Mouse (Mus musculus) G1E (cell line): ENCODE data around the gene Dusp22.

Source experiments
- CTCF ChIP-seq: IDR thresholded peaks from 2 replicates; pipeline ENCODE4 v1.5.1; 2012; ENCODE audit warnings: low read depth, low read length, inconsistent platforms, mixed read lengths
- GATA1 ChIP-seq: IDR thresholded peaks from 2 replicates; pipeline ENCODE4 v1.6.1; 2012; ENCODE audit warnings: borderline replicate concordance, low read length, inconsistent platforms, mixed read lengths
- GATA2 ChIP-seq: IDR thresholded peaks from 2 replicates; pipeline ENCODE4 v1.6.1; 2012; ENCODE audit warnings: low read depth, low read length, inconsistent platforms, borderline replicate concordance
- POLR2AphosphoS5 ChIP-seq: IDR thresholded peaks from 2 replicates; pipeline ENCODE4 v1.6.1; 2012; ENCODE audit warnings: low read depth, low read length, inconsistent platforms; ENCODE audit not compliant: insufficient replicate concordance
- TAL1 ChIP-seq: conservative IDR thresholded peaks from 2 replicates; pipeline ENCODE4 v1.6.1; 2012; ENCODE audit warnings: low read depth, low read length, inconsistent platforms, mixed read lengths

DNA sequence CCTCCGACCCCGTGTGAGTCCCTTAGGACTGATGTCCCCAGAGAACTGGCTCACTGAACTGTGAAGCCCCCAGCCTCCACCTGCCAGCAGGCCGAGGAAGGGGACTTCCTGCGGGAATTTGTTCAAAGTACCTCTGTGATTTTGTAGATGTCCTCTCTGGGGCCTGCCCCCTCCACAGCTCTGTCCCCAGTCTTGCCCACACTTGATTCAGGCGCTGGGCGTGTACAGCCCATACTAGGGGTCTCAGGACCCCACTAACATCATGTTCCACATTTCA is 91.4 kb downstream of the Dusp22 start:
- TF ChIP-seq TAL1, result no peak
- no peak for TF ChIP-seq POLR2AphosphoS5
- no peak for TF ChIP-seq CTCF
- TF ChIP-seq GATA1, result no peak
- TF ChIP-seq GATA2, result no peak
